Mouse (Mus musculus): ENCODE measurements at regions not wholly inside any gene's neighbourhood (a gene's known extent, or its start where the extent isn't known, plus 50 kb on each side); places are given as distances from the start of the nearest gene placed in this dataset.

- TF ChIP-seq CTCF (IDR thresholded peaks at IDR 0.05; ENCODE audit: extremely low read depth, insufficient read depth, low read length) (no peak), POLR2A (IDR thresholded peaks at IDR 0.05; ENCODE audit: extremely low read depth, insufficient read depth, low read length) (no peak)
- H3K27ac ChIP-seq (ENCODE audit: insufficient read depth, low read length): no peak overlapping the region
Measured at GRCm38 (mm10) chr13:16100253-16100652, 88.6 kb downstream of the Inhba start.

GRCm38 (mm10) chr13:16114837-16115236 lies 103.2 kb downstream of the Inhba start:
- Histone ChIP-seq H3K27ac (ENCODE audit: insufficient read depth, low read length) (no peak overlapping the region), H3K4me3 (ENCODE audit: insufficient read depth, low read length) (no peak overlapping the region), H3K4me1 (ENCODE audit: control insufficient read depth, insufficient read depth, low read length) (no peaks in the 10 kb centered on the region)
- TF ChIP-seq CTCF (IDR thresholded peaks at IDR 0.05; ENCODE audit: extremely low read depth, insufficient read depth, low read length) (no peak), POLR2A (IDR thresholded peaks at IDR 0.05; ENCODE audit: extremely low read depth, insufficient read depth, low read length) (no peak)

More at GRCm38 (mm10) chr13:16100253-16100652, 88.6 kb downstream of the Inhba start:
- Histone ChIP-seq H3K4me1 (ENCODE audit: control insufficient read depth, insufficient read depth, low read length) (no peaks in the 10 kb centered on the region), H3K4me3 (ENCODE audit: insufficient read depth, low read length) (no peak overlapping the region)

GRCm38 (mm10) chr13:16146686-16147085 lies 135.0 kb downstream of the Inhba start:
- TF ChIP-seq CTCF (IDR thresholded peaks at IDR 0.05; ENCODE audit: extremely low read depth, insufficient read depth, low read length): no peak
- TF ChIP-seq POLR2A (IDR thresholded peaks at IDR 0.05; ENCODE audit: extremely low read depth, insufficient read depth, low read length): no peak
- Histone ChIP-seq H3K4me3 (ENCODE audit: insufficient read depth, low read length) (no peak overlapping the region), H3K4me1 (ENCODE audit: control insufficient read depth, insufficient read depth, low read length) (no peaks in the 10 kb centered on the region), H3K27ac (ENCODE audit: insufficient read depth, low read length) (no peak overlapping the region)

- Histone ChIP-seq H3K27ac (ENCODE audit: insufficient read depth, low read length) (no peak overlapping the region), H3K4me1 (ENCODE audit: control insufficient read depth, insufficient read depth, low read length) (no peaks in the 10 kb centered on the region), H3K4me3 (ENCODE audit: insufficient read depth, low read length) (no peak overlapping the region)
- TF ChIP-seq POLR2A (IDR thresholded peaks at IDR 0.05; ENCODE audit: extremely low read depth, insufficient read depth, low read length) (no peak), CTCF (IDR thresholded peaks at IDR 0.05; ENCODE audit: extremely low read depth, insufficient read depth, low read length) (no peak)
Measured at GRCm38 (mm10) chr13:16154926-16155325, 143.3 kb downstream of the Inhba start.

GRCm38 (mm10) chr13:16165204-16165894 lies 153.7 kb downstream of the Inhba start:
- no peak overlapping the region for H3K27ac ChIP-seq (ENCODE audit: insufficient read depth, low read length)
- no peak overlapping the region for H3K4me3 ChIP-seq (ENCODE audit: insufficient read depth, low read length)
- H3K4me1 ChIP-seq (ENCODE audit: control insufficient read depth, insufficient read depth, low read length): no peaks in the 10 kb centered on the region
- TF ChIP-seq POLR2A (IDR thresholded peaks at IDR 0.05; ENCODE audit: extremely low read depth, insufficient read depth, low read length): no peak
- TF ChIP-seq CTCF (IDR thresholded peaks at IDR 0.05; ENCODE audit: extremely low read depth, insufficient read depth, low read length): no peak

- no peak overlapping the region for H3K27ac ChIP-seq (ENCODE audit: insufficient read depth, low read length)
- no peaks in the 10 kb centered on the region for H3K4me1 ChIP-seq (ENCODE audit: control insufficient read depth, insufficient read depth, low read length)
- H3K4me3 ChIP-seq (ENCODE audit: insufficient read depth, low read length): no peak overlapping the region
- TF ChIP-seq POLR2A (IDR thresholded peaks at IDR 0.05; ENCODE audit: extremely low read depth, insufficient read depth, low read length) (no peak), CTCF (IDR thresholded peaks at IDR 0.05; ENCODE audit: extremely low read depth, insufficient read depth, low read length) (no peak)
Measured at GRCm38 (mm10) chr13:16196692-16197091, 185.0 kb downstream of the Inhba start.

GRCm38 (mm10) chr13:16200046-16200445 lies 188.4 kb downstream of the Inhba start:
- Histone ChIP-seq H3K27ac (ENCODE audit: insufficient read depth, low read length) (no peak overlapping the region), H3K4me3 (ENCODE audit: insufficient read depth, low read length) (no peak overlapping the region), H3K4me1 (ENCODE audit: control insufficient read depth, insufficient read depth, low read length) (no peaks in the 10 kb centered on the region)
- no peak for TF ChIP-seq CTCF (IDR thresholded peaks at IDR 0.05; ENCODE audit: extremely low read depth, insufficient read depth, low read length)
- no peak for TF ChIP-seq POLR2A (IDR thresholded peaks at IDR 0.05; ENCODE audit: extremely low read depth, insufficient read depth, low read length)

GRCm38 (mm10) chr13:16203147-16203546 lies 191.5 kb downstream of the Inhba start:
- TF ChIP-seq POLR2A (IDR thresholded peaks at IDR 0.05; ENCODE audit: extremely low read depth, insufficient read depth, low read length) (no peak), CTCF (IDR thresholded peaks at IDR 0.05; ENCODE audit: extremely low read depth, insufficient read depth, low read length) (no peak)
- no peaks in the 10 kb centered on the region for H3K4me1 ChIP-seq (ENCODE audit: control insufficient read depth, insufficient read depth, low read length)
- H3K4me3 ChIP-seq (ENCODE audit: insufficient read depth, low read length): no peak overlapping the region
- H3K27ac ChIP-seq (ENCODE audit: insufficient read depth, low read length): no peak overlapping the region

- TF ChIP-seq POLR2A (IDR thresholded peaks at IDR 0.05; ENCODE audit: extremely low read depth, insufficient read depth, low read length) (no peak), CTCF (IDR thresholded peaks at IDR 0.05; ENCODE audit: extremely low read depth, insufficient read depth, low read length) (no peak)
- Histone ChIP-seq H3K27ac (ENCODE audit: insufficient read depth, low read length) (no peak overlapping the region), H3K4me1 (ENCODE audit: control insufficient read depth, insufficient read depth, low read length) (no peaks in the 10 kb centered on the region), H3K4me3 (ENCODE audit: insufficient read depth, low read length) (no peak overlapping the region)
Measured at GRCm38 (mm10) chr13:16204097-16204496, 192.4 kb downstream of the Inhba start.

GRCm38 (mm10) chr13:16211482-16211881 lies 199.8 kb downstream of the Inhba start:
- no peak for TF ChIP-seq CTCF (IDR thresholded peaks at IDR 0.05; ENCODE audit: extremely low read depth, insufficient read depth, low read length)
- no peak for TF ChIP-seq POLR2A (IDR thresholded peaks at IDR 0.05; ENCODE audit: extremely low read depth, insufficient read depth, low read length)
- H3K4me1 ChIP-seq (ENCODE audit: control insufficient read depth, insufficient read depth, low read length): no peaks in the 10 kb centered on the region
- no peak overlapping the region for H3K27ac ChIP-seq (ENCODE audit: insufficient read depth, low read length)
- no peak overlapping the region for H3K4me3 ChIP-seq (ENCODE audit: insufficient read depth, low read length)
